Mouse (Mus musculus): ENCODE results near the gene Hipk1. TPM values are rescaled to one million over a fixed set of nuclear protein-coding genes. Genes with fewer than 3 reads are reported as not detected.
A peak's percentile ranks its signal among the peaks of the same experiment; 100 is the strongest.

Gene Hipk1
- polyA plus RNA-seq, 1 experiment from 2014 or later: 80.5 TPM

- DNase-seq (ENCODE audit: low read depth, low spot score) (peak; percentile 62), ATAC-seq (no peak)
- ChIA-PET POLR2A (no interaction called here), CTCF (interaction anchor here (1.2 kb wide), 1 partner anchor 11 kb away, joined by 3 read pairs; no protein-coding TSS in a partner anchor)
- in situ Hi-C loops (cut with MboI; ENCODE audit: low pct_unique_long_range_greater_than_20kb): no loop called here
- TF ChIP-seq CTCF (IDR thresholded peaks at IDR 0.05): no peak
- H3K27me3 ChIP-seq: no peaks in the 10 kb centered on the region
These were observed 86.7 kb downstream of the Hipk1 start for GRCm38 (mm10) chr3:103704661-103705060.

- ATAC-seq: peak; percentile 65
- in situ Hi-C loops (cut with MboI; ENCODE audit: low pct_unique_long_range_greater_than_20kb): no loop called here
- TF ChIP-seq CTCF (IDR thresholded peaks at IDR 0.05): no peak
- POLR2A ChIA-PET: interaction anchor here (0.6 kb wide), 1 partner anchor 207 kb away, joined by 3 read pairs; no protein-coding TSS in a partner anchor
- DNase-seq (ENCODE audit: low read depth, low spot score): no peak
- CTCF ChIA-PET: interaction anchor here (1.4 to 1.8 kb wide), 4 partner anchors 10 to 20 kb away, joined by 3 to 7 read pairs (median 4); no protein-coding TSS in a partner anchor
- H3K27me3 ChIP-seq: no peaks in the 10 kb centered on the region
These were observed 94.9 kb downstream of the Hipk1 start for GRCm38 (mm10) chr3:103696388-103696925.

GRCm38 (mm10) chr3:103695556-103695955, 95.8 kb downstream of the Hipk1 start:
- DNase-seq (ENCODE audit: low read depth, low spot score): no peak
- ATAC-seq: no peak
- no peaks in the 10 kb centered on the region for H3K27me3 ChIP-seq
- POLR2A ChIA-PET: interaction anchor here (0.7 kb wide), 1 partner anchor 26 kb away, joined by 3 read pairs; no protein-coding TSS in a partner anchor
- TF ChIP-seq CTCF (IDR thresholded peaks at IDR 0.05): no peak
- CTCF ChIA-PET: interaction anchor here (1.5 to 1.8 kb wide), 3 partner anchors 9 to 12 kb away, joined by 4 to 7 read pairs (median 4); no protein-coding TSS in a partner anchor
- in situ Hi-C loops (cut with MboI; ENCODE audit: low pct_unique_long_range_greater_than_20kb): no loop called here

GRCm38 (mm10) chr3:103690506-103690905, 100.9 kb downstream of the Hipk1 start:
- ChIA-PET CTCF (no interaction called here), POLR2A (interaction anchor here (0.6 kb wide), 1 partner anchor 86 kb away, joined by 3 read pairs; no protein-coding TSS in a partner anchor)
- ATAC-seq: no peak

More at GRCm38 (mm10) chr3:103690506-103690905, 100.9 kb downstream of the Hipk1 start:
- in situ Hi-C loops (cut with MboI; ENCODE audit: low pct_unique_long_range_greater_than_20kb): no loop called here
- no peak for DNase-seq (ENCODE audit: low read depth, low spot score)
- no peaks in the 10 kb centered on the region for H3K27me3 ChIP-seq
- TF ChIP-seq CTCF (IDR thresholded peaks at IDR 0.05): no peak

Other genes starting within 250 kb of the Hipk1 start
- gene Syt6, start 216.3 kb downstream of the Hipk1 start, polyA plus RNA-seq (2021): not detected
- 7.4 TPM for gene Atg4a-ps, start 145.5 kb downstream of the Hipk1 start, polyA plus RNA-seq (2021)
- gene Olfml3, start 53.6 kb downstream of the Hipk1 start, polyA plus RNA-seq (2021): 3.5 TPM
- not detected for gene Gm10964, start 52.2 kb downstream of the Hipk1 start, polyA plus RNA-seq (2021)
- 12.0 TPM for gene Dclre1b, start 17.9 kb upstream of the Hipk1 start, polyA plus RNA-seq (2021)
- 25.7 TPM for gene Ap4b1, start 18.0 kb upstream of the Hipk1 start, polyA plus RNA-seq (2021)
- gene Gm43064, start 18.0 kb upstream of the Hipk1 start, polyA plus RNA-seq (2021): 0.55 TPM
- 0.35 TPM for gene Bcl2l15, start 41.0 kb upstream of the Hipk1 start, polyA plus RNA-seq (2021)
- gene Ptpn22, start 68.2 kb upstream of the Hipk1 start, polyA plus RNA-seq (2021): 1.7 TPM
- 13.9 TPM for gene Rsbn1, start 122.6 kb upstream of the Hipk1 start, polyA plus RNA-seq (2021)
- 75.0 TPM for gene Phtf1, start 176.5 kb upstream of the Hipk1 start, polyA plus RNA-seq (2021)

Data from Patski (cell line).